Mouse (Mus musculus): ENCODE data around the gene Elof1.

Elof1 gene

DNA sequence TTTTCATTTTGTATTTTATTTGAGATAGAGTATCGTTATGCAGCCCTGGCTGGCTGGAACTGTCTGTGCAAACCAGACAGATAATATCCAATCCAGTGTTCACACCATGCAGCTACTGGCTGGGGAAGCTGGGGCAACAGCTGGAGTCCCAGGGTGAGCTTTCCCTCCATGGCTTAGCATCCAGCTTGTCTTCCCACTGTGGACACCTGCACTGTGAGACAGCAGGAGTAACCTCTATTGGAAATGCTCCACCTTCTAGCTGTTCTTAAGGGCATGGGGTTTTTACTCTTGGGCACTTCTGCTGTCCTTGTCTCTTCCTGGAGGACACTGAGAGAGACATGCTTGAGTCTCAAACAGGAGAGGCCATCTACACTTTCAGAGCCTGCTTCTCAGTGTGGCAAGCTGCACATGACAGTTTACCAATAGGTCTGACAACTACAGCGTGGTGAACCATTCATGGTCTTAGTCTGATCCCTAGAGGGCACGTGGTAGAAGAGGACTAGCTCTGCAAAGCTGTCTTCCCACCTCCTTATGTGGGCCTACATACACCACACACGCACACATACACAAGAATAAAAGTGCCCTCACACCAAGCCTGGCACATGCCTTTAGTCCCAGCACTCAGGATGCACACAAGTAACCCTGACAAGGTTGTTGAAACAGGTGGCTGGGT lies 47.0 kb downstream of the Elof1 start:
- in situ Hi-C loops (cut with MboI; ENCODE audit: low pct_unique_long_range_greater_than_20kb in 1 of 2, low sequenced_read_pairs in 2 of 2, unreplicated experiment in 1 of 2) = no loop called here

DNA sequence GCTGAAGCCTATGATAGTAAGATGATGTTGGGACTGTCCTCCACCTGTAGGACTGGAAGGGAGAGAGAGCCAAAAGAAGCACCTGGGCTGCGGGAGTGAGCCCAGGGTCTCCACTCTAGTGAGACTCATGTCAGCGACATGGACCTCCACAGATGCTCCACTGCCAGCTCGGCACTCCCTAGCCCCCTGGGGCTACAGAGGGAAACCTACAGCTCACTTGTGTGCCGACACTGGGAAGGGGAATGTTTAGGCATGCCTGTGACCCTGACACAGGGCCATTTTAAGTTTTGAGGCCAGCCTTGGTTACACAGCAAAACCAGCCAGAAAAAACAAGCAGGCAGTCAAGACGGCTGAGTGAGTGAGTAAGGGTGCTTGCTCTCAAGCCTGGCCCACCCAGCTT lies 49.8 kb downstream of the Elof1 start:
- in situ Hi-C loops (cut with MboI; ENCODE audit: low pct_unique_long_range_greater_than_20kb in 1 of 2, low sequenced_read_pairs in 2 of 2, unreplicated experiment in 1 of 2) = no loop called here

DNA sequence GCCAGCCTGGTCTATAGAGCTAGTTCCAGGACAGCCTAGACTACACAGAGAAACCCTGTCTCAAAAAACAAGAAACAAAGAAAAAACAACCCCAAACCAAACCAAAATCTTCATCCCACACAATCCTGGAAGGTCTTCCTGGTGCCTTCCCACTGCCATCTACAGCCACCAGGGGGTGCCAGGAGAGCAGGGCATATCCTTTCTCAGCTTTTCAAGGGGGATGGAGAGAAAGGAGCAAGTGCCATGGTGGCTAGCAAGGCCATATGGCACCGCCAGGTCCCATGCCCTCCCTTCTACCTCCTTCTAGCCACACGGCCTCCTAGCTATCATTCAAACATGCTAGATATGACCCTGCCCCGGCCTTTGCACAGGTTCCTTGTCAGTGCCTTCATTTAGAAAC lies 50.5 kb downstream of the Elof1 start:
- in situ Hi-C loops (cut with MboI; ENCODE audit: low pct_unique_long_range_greater_than_20kb in 1 of 2, low sequenced_read_pairs in 2 of 2, unreplicated experiment in 1 of 2) = no loop called here

DNA sequence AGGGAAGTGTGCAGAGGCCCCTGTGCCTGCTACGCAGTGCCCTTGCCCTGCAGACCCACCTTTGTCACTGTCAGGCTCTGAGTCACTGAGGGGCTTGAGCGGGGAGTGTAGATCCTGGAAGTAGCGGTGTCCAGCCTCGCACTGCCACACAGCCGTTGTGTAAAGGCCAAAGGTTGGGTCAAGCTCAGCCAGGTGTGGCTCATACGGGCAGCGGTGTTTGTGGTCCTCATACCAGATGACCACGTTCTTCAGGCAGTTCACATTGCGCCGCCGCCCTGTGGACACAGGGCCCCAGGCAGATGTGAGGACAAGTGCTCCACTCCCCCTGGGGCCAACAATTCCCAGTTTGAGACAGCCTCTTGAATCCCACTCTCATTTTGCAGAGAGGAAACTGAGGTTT lies 51.3 kb downstream of the Elof1 start:
- in situ Hi-C loops (cut with MboI; ENCODE audit: low pct_unique_long_range_greater_than_20kb in 1 of 2, low sequenced_read_pairs in 2 of 2, unreplicated experiment in 1 of 2) = no loop called here

DNA sequence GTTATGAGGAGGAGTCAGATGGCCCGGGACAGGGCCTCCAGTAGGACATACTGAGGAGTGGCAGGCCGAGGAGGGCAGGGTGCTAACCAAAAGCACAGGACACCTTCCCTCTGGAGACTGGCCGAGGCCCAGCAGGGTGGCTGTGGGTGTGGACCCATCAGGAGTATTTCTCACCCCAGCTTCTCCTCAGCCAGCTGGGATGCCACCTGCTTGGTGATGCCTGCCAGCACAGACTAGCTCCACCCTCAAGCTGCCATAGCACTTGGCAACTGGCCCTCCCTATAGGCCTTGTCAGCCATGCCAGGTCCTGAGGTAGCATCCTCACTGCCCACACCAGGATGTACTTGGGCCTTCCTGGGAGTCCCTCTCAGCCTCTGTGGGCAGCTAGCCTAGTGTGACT lies 52.6 kb downstream of the Elof1 start:
- in situ Hi-C loops (cut with MboI; ENCODE audit: low pct_unique_long_range_greater_than_20kb in 1 of 2, low sequenced_read_pairs in 2 of 2, unreplicated experiment in 1 of 2) = no loop called here
